Mouse (Mus musculus): ENCODE data around the gene Kcnh2. TPM values are rescaled to one million over a fixed set of nuclear protein-coding genes. Genes with fewer than 3 reads are reported as not detected.
A peak's percentile ranks its signal among the peaks of the same experiment; 100 is the strongest.

Kcnh2 gene
- total and polyA plus RNA-seq, 3 experiments: 12.3 to 75.2 (median 26.4) TPM

- no peak for DNase-seq
Measured at GRCm38 (mm10) chr5:24378700-24379099, 27.3 kb upstream of the Kcnh2 start.

GRCm38 (mm10) chr5:24374666-24375328 is 23.4 kb upstream of the Kcnh2 start:
- no peak for DNase-seq

GRCm38 (mm10) chr5:24374216-24374615 is 22.8 kb upstream of the Kcnh2 start:
- DNase-seq: no peak

- no peak for DNase-seq
Measured at GRCm38 (mm10) chr5:24373807-24374206, 22.4 kb upstream of the Kcnh2 start.

DNA sequence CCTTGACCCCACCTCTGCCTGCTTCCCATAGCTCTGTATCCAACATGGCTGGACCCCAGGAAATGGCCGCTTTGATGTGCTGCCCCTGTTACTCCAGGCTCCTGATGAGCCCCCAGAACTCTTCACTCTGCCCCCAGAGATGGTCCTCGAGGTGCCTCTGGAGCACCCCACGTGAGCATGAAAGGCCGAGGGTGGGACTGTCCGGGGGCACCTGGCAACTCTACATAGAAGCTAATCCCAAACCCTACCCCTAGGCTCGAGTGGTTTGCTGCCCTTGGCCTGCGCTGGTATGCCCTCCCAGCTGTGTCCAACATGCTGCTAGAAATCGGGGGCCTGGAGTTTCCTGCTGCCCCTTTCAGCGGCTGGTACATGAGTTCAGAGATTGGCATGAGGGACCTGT is 18.4 kb upstream of the Kcnh2 start:
- no peak for DNase-seq

DNA sequence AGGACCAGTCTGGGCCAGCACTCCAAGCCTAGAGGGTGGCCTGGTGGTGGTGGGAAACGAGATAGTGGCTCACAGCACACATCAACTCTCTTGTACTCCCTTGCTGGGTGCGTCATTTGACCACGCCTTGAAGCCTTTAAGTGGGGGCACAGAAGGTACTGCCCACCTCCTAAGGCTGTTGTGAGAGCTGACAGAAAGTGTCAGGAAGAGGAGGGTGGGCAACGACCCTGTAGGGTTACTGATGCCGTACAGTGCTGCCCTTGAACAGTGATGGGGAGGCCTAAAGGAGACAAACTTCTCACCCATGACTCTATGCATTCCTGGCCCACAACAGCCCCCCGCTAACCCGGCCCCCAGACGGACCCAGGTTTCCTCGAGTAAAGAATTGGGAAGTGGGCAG is 15.0 kb upstream of the Kcnh2 start:
- DNase-seq: no peak

- no peak for DNase-seq
Measured at GRCm38 (mm10) chr5:24365528-24365927, 14.1 kb upstream of the Kcnh2 start.

GRCm38 (mm10) chr5:24364963-24365362 is 13.6 kb upstream of the Kcnh2 start:
- DNase-seq: peak; percentile 54

- peak; percentile 53 for DNase-seq
Measured at GRCm38 (mm10) chr5:24364508-24364907, 13.1 kb upstream of the Kcnh2 start, which contains the start of gene Nos3. Gene Nos3, plus strand, starts transcription at chr5:24364810.

- DNase-seq: no peak
Measured at GRCm38 (mm10) chr5:24364061-24364460, 12.7 kb upstream of the Kcnh2 start.

DNA sequence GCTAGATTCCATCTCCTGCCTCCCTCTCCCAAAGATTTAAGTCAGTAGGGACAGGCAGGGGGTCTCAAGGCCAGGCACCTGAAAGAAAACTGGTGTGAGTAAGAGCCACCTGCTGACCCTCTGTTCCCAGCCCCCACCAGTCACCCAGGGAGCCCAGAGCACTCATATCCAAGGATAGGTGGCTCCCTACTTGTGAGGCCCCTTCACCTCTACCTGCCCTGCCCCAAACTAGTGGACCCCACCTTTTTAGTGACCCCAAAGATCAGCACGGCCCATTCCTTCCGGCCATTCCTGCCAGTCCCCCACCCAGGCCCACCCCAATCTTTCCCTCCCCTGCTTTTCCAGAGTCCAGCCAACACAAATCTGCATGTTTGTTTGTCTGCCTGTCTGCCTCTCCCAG is 12.1 kb upstream of the Kcnh2 start:
- no peak for DNase-seq

GRCm38 (mm10) chr5:24360792-24361454 is 9.5 kb upstream of the Kcnh2 start:
- peak; percentile 88 for DNase-seq

GRCm38 (mm10) chr5:24357461-24357860 is 6.1 kb upstream of the Kcnh2 start:
- peak; percentile 73 for DNase-seq

DNA sequence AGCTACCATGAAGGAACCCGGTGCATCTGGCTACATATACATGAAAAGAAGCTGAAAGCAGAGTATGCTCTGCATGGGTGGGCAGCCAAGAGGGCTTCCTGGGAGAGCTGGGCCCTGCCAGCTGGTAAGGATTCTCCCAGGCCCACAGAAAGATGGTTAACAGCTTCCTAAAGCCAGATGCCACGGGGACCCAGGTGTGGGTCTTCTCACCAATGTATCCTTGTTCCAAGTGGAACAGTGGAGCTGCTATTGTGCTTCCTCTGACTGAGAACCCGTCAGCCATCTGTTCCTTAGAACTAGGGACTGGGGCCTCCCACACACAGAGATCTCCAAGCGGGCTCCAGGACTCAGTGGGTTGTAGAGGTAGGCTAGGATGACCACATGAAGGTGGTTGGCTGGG is 5.4 kb upstream of the Kcnh2 start:
- no peak for DNase-seq

DNA sequence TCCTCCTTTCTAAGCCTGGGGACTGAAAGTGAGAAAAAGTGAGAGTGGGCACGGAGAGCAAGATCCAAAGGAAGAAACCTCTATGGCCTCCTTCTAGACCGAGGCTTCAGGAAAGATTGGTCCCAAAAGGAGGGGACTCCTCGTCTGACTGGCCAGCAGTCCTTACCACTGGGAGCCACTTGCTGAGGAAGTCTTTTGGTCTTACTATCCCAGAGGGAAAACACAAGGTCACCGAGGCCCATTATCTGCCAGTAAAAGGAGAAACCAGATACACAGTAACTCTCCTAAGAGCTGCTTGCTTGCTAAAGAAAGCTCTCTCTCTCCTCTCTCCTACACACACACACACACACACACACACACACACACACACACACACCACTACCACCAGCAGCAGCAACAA is 1.9 kb upstream of the Kcnh2 start:
- DNase-seq: no peak

- DNase-seq: peak; percentile 83
Measured at GRCm38 (mm10) chr5:24352251-24352859, 951 bp upstream of the Kcnh2 start.

DNA sequence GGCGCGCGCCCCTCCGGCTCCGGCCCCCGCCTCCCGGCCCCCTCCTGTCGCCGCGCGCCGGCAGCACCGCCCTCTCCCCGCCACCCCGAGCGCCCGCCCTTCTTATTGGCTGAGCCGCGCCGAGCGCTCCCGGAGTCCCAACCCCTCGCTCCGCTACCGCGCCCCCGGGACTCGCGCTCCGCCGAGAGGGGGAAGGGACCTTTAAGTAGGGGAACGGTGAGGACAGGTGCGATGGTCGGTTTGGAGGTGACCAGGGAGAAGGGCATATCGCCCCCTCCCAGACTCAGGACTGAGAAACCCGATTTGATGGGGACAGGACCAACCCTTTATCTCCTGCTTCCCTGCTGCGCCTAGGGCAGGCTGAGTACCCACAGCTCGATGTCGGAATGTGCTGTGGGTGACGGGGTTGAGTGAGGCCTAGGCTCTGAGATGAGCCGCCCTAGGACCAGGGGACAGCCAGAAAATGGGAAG is 332 bp upstream of the Kcnh2 start:
- peak; percentile 93 for DNase-seq

DNA sequence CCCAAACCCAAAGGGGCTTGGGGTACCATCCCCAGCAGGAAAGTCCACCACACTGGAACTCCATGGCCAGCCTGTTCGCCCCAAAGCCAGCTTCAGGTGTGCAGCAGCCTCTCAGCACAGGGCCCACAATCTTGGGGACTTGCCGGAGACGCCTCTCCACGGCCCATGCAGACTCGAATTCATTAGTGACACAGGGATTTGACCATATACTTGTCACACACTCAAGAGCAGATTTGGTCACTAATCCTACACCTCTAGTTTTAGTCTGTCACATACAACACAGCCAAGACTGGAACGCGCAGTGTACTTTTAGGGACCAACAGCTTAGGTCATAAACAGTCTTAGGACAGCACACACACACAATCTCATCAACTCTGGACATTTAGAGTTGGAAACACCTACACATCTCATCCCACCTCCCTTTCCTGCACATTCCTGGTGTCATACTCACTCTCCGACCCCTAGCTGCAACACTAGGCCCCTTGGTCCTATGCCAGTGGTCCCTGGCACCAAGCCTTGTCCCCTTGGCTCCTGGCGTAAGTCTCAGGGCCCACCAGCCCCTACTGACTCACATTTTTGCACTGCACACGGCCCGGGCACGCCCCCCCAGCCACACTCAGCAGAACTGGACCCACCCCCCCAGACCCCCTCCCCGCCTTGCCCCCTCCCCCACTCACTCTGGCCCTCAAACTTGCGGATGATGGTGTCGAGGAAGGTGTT is 713 bp downstream of the Kcnh2 start:
- DNase-seq: no peak

GRCm38 (mm10) chr5:24350073-24350472 is 1.3 kb downstream of the Kcnh2 start:
- peak; percentile 45 for DNase-seq

DNA sequence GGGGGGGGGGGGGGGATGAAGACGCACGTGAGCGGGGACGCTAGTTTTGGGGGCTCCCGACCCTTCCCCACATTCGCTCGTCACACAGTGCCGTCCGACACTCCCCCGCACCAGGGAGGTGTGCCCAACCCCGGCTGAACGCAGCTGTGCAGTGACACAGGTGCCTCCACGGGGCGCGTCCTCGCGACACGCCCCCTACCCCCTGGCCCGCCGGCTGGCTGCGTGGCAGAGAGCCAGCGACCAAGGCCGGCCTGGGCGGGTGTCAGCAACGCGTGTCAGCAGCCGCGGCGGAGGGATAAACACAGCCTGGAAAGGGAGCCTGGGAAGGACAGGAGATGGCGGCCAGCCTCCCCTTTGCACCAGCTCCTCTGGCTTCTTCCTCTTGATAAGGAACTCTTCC is 2.9 kb downstream of the Kcnh2 start:
- DNase-seq: peak; percentile 80

- DNase-seq: peak; percentile 90
Measured at GRCm38 (mm10) chr5:24348128-24348527, 3.3 kb downstream of the Kcnh2 start.

DNA sequence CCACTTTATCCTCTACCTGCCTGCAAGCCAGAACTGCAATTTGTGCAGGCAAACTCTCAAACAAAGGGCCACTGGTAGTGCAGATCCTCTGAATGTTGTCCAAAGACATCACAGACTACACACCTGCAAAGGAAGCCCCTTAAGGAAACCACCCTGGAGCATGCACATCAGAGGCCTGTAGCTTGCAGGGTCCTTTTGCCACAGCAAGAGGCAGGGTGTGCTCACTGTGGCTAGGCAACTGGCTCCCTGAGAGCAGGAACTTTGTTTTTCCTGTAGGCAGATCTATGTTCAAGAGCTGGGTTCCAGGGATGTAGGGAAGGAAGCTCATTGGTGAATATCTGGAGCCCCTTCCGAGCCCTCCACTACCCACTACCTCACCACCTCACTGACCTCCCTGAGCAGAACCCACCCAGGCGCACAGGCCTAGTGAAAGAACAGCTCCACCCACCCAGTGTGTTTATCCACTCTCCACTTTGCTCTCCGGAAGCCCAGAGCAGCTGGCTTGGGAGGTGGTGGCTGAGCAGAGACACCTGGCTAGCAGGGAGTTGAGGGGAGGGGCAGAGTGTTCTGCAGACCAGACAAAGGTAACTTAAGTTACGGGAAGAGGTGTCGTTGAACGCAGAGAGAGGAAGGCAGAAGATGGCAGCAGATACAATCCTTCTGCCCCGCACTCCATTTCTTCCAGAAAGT is 4.1 kb downstream of the Kcnh2 start:
- no peak for DNase-seq

All from adrenal gland, adult 2 months (tissue).